Mouse (Mus musculus) adrenal gland, postnatal 14 days (tissue): ENCODE measurements at regions not wholly inside any gene's neighbourhood (a gene's known extent, or its start where the extent isn't known, plus 50 kb on each side); places are given as distances from the start of the nearest gene placed in this dataset.
"Not testable (repeated sequence)": the region's sequence is repeated elsewhere in the genome, so short reads cannot be mapped to it uniquely, and the experiment has no call there.

Experiments
- DNase-seq: peaks from one replicate; pipeline ENCODE4 v3.0.0; 2021; ENCODE audit warnings: mixed read lengths

GRCm38 (mm10) chr8:30063148-30063547 is 2615.7 kb downstream of the Poteg start:
- no peak for DNase-seq

- no peak for DNase-seq
These were observed 2630.3 kb downstream of the Poteg start for GRCm38 (mm10) chr8:30077726-30078125.

- no peak for DNase-seq
These were observed 2680.3 kb downstream of the Poteg start for GRCm38 (mm10) chr8:30127766-30128165.

DNA sequence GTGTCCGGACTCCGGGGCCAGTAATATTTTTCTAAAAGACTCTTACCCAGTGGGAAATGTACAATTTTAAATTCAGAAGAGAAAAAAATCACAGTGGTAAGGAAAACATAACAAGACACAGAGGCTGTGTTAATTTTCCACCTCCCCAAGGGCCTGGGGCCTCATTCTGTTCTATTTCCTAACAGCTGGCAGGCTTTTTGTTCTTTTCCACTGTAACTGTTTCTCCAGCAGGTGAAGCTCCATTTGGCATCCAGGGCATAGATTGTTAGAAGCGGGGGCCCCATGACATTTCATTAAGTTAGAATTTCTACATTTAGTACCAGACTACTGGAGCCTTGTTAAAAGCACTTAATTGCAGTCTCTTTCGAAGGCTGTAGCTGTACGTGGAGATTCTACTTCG is 2687.5 kb downstream of the Poteg start:
- DNase-seq: no peak

GRCm38 (mm10) chr8:30151181-30151844 is 2703.8 kb downstream of the Poteg start:
- DNase-seq: no peak

DNA sequence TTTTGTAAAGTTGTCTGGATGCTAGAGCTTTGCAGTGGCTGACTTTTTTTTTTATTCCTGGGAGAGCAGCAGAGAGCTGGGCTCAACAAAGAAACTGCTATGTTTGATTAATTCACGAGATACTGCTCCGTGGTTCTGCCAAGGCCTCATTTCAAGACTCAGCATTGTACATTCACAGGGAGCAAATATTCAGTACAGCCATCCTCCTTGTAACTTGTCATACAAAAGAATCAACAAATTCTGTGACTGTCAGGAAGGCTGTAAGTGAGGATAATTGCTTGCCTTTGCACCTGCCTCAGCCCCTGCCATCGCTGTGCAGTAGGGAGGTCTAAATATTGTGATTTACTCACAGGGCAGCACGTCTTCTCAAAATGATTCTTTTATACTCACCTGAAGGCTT is 2705.5 kb downstream of the Poteg start:
- DNase-seq: no peak

GRCm38 (mm10) chr8:30171881-30172280 is 2724.4 kb downstream of the Poteg start:
- no peak for DNase-seq

DNA sequence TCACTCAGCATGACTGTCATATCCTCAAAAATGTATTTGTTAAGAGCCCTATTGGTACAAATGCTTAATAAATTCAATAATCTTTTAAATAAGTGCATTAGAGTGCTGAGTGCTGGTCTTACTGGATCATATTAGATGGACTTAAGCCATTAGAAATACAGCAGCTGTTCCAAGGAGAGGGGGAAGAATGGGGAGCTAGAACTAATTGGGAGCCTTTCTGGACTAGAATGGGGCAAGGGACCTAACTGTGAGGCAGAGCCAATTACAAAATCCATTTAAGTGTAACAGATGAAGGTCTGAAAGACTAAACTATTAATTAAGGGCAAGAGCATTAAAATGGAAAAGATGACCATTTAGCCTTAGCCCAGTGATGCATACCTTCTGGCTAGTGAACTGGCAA is 2755.3 kb downstream of the Poteg start:
- DNase-seq: not testable (repeated sequence)

DNA sequence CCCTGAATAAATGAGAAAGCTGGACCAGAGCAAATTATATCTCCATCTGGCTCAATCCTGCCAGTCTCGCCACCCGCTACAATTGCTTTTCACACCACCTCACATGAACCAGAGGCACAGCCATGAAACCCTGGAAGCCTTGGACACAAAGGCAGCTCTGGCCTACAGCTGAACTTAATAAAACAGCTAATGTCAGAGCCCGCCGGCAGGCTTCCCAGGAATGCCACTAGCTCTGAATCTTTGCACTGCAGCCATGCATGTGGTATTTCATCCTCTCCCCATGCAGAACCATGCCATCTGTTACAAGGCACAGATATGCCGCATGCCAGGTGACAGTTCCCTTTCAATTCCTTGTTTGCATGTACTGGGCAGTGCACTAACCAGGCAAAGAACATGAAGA is 2779.9 kb downstream of the Poteg start:
- no peak for DNase-seq

- DNase-seq: no peak
These were observed 2785.8 kb downstream of the Poteg start for GRCm38 (mm10) chr8:30233266-30233665.

GRCm38 (mm10) chr8:30251797-30252196 is 2804.3 kb downstream of the Poteg start:
- DNase-seq: no peak

DNA sequence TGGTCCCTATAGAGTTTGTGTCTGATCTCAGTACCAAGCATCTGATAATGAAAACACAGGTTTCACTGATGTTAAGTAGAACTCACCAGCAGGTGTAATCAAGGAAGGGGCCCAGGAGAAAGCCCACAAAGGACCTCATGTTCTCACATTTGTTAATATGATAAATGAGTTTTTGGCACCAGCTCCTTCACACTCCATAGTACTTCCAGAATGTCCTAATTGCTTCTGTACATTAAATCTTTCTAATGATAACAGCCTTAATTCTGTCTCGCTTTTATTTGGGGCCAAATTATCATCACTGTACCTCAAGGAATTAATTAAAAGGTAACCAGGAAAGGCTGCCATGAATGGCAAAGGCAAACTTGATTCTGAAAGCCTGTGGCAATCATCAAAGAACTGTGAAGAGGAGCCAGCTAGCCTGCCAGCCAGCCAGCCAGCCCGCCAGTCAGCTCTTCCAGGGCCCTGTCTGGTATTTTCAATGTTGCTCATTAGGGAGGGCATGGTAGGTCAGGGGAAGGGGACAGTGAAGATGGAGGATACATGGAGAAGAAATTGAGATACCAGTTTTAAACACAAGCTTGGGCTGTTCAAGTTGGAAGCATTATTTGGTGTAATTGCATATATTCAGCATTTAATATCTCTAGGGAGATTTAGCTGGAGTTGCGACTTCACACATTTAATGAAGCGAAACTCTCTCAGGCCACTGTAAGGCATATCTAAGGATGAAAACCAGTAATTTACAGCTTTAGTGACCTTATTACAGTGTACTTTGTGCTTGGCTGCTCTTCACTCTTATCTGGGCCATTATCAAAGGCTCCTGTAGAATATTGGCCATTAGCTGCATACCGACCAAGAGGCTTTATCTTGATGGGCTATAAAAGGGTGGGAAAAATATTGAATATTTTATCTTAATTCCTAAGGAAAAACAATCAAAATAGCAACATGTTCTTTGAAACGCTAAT is 2822.8 kb downstream of the Poteg start:
- DNase-seq: no peak

GRCm38 (mm10) chr8:30289169-30289568 is 2841.7 kb downstream of the Poteg start:
- no peak for DNase-seq

DNA sequence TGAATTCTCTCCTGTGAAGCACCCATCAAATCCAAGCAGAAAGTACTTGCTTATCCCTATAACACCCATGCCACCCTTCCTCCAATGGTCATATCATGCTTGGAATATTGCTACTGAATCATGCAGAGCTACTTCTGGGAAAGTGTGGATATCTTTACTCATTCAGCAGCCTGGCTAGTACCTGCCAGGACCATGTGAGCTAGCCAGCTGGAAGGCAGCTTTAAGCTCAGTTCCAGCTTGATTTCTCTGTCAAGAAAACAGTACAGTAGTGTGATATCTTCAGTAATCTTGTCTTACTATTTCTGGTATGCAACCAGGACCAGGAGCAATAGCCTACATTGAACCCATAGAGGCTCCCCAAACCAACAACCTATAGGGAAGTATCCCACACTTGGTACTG is 2883.7 kb downstream of the Poteg start:
- no peak for DNase-seq

- no peak for DNase-seq
These were observed 2885.9 kb downstream of the Poteg start for GRCm38 (mm10) chr8:30333352-30333751.

GRCm38 (mm10) chr8:30359464-30359863 is 2912.0 kb downstream of the Poteg start:
- no peak for DNase-seq

DNA sequence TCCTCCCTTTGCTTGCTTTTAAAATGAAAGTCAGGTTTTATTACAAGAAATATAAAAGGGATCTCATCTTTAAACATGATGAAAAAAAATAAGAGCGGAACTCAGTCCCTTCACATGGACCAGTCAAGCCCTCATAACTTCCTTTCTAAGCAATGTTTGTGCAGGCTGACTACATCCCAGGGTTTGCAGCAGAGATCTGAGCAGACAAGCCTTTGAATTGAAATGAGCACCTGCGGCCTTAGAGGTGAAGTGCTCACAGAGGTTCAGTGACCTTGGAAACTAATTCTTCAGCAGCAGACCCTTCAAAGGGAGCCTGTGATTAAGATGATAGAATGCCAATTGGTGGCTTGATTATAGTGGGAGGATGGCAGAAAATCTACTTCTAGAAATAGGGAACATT is 2918.3 kb downstream of the Poteg start:
- no peak for DNase-seq

- DNase-seq: no peak
These were observed 2944.5 kb downstream of the Poteg start for GRCm38 (mm10) chr8:30391936-30392335.

GRCm38 (mm10) chr8:30439423-30439822 is 2989.1 kb upstream of the 5930422O12Rik start:
- no peak for DNase-seq

DNA sequence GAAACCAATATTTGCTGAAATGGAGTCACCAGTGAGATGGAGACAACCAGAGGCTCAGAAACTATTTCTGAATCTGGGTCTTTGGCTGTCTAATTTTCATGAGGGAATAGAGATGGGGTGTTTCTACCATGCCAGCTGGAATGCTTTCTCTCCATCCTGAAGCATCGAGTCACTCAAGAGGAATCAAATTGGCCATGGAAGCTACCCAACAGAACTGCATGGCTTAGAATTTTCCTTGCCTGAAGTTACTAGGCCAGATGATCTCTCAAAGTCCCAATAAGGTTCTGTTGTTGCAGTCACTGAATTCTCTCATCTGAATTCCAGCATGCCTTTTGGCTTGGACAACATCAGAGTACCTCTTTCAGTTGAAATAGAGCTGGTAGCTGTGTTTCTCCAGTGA is 2986.7 kb upstream of the 5930422O12Rik start:
- no peak for DNase-seq

DNA sequence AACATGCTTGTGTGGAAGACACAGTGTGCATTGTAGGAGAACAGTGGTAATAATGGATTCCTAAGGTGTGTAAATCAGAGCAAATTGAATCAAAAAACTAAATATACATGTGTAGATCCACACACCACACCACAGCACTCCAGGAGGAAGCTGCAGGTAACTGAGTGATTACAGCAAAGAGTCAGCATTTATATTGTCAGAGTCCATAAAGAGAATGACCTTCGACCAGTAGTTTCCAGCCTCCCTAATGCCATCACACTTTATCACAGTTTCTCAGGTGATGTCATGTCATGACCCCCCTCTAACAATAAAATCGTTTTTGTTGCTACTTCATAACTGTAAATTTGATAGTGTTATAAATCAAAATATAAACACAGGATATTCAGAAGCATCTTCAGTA is 2984.6 kb upstream of the 5930422O12Rik start:
- no peak for DNase-seq

DNA sequence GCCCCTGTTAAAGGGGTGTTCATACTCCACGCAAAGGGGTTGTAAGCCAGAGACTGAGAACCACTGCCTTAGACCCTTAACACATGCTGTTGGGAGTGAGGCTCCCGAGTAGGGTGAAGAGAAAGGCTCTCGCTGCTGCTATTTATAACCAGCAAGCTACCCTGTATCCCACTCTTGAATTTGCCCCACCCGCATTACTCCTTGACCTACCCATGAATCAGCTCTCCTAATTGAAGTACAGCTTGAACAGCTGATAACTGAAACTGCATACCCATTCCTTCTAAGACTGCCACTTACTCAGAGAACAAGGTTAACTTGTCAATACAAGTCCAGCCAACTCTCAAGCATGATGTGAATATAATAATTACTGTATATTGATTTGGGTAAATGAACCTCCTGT is 2984.2 kb upstream of the 5930422O12Rik start:
- DNase-seq: no peak

- no peak for DNase-seq
These were observed 2970.4 kb upstream of the 5930422O12Rik start for GRCm38 (mm10) chr8:30458136-30458535.

GRCm38 (mm10) chr8:30482956-30483355 is 2945.6 kb upstream of the 5930422O12Rik start:
- DNase-seq: no peak
